8 mouse cellular contexts compared by ENCODE assay signal in the genomic region with DNA sequence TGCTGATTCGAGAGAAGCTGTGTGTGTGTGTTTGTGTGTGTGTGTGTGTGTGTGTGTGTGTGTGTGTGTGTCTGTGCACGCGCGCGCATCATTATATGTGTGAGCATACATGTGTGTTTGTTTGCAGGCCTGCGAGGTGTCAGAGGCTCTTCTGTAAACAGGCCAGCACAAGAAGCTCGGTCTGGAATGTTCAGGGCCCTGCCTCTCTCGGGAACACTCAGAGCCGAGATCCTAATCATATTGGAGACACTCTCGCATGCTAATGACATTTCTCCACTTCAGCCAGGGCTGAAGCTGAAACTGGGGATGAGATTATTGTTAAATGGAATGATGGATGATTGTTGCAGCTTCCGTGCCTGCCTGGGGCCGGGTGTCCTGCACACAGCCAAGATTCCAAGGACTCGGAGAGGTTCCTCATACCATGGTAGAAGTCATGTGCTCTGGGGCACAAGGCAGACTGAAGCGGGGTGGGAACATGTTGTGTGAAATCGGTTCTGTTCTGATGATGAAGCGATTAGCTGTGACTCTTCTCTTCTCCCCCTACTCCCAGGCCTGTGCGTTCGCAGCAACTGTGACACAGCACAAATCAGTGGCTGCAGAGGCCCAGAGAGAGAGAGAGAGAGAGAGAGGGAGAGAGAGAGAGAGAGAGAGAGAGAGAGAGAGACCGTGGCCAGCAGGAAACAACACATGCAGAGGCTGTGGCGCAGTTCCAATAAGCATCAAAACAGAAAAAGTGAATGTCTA.
DNase-seq lines count a peak whose midpoint lies in the region; ATAC-seq and TF ChIP-seq lines count a peak whose summit lies in the region.
"Had no signal": no experiment of that assay in that cellular context is flagged by ENCODE, and none has a peak within 500 bp of the region (broad histone marks: within the 10 kb centered on the region; RNA-seq: fewer than 3 reads in every experiment).

No protein-coding gene starts in this region.

- 40% methylated on average over 20 of the region's 20 CpGs for WGBS in midbrain, postnatal 0 days

- TF ChIP-seq CTCF in midbrain, postnatal 0 days (IDR thresholded peaks at IDR 0.05): no peak

- no peak overlapping the region for H3K9ac ChIP-seq in midbrain, postnatal 0 days (replicated peaks; ENCODE audit: low read length, poor library complexity, severe bottlenecking)

- H3K9me3 ChIP-seq in midbrain, postnatal 0 days (ENCODE audit: low read length): no peaks in the 10 kb centered on the region

- peaks cover 8% of the 10 kb centered on the region; the same call in 1 of the 2 replicates for H3K4me1 ChIP-seq in midbrain, postnatal 0 days (ENCODE audit: insufficient read depth, low read length)

- no peaks in the 10 kb centered on the region; the same call in 1 of the 2 replicates for H3K27me3 ChIP-seq in midbrain, postnatal 0 days (ENCODE audit: insufficient read depth, low read length)

- peak; percentile 16 to 30 for DNase-seq in layer of hippocampus, postnatal 10 days (ENCODE audit: low spot score in 2 of 2)
- DNase-seq in layer of hippocampus, adult 9-11 months: no peak
- peak; percentile 20 for DNase-seq in gastrocnemius, postnatal 10 days
- DNase-seq in midbrain, postnatal 0 days (ENCODE audit: low spot score): peak; percentile 56
- no peak for DNase-seq in frontal cortex, postnatal 36 days (ENCODE audit: low spot score in 2 of 2)
- DNase-seq: thymus, postnatal 4 days had no signal

- H3K27ac ChIP-seq in midbrain, postnatal 0 days (ENCODE audit: low read depth, low read length): peak overlapping the region; percentile 51

- no peak overlapping the region for H3K4me2 ChIP-seq in midbrain, postnatal 0 days (ENCODE audit: low read depth, low read length, poor library complexity, severe bottlenecking)

- no peak overlapping the region for H3K4me3 ChIP-seq in midbrain, postnatal 0 days (ENCODE audit: low read depth, low read length)

- ATAC-seq in hematopoietic stem cell, adult 5-6 weeks (replicated peaks in 1 of 2; ENCODE audit: insufficient read depth in 1 of 2, low FRiP score in 2 of 2, low TSS enrichment in 1 of 2, low read depth in 1 of 2, poor library complexity in 2 of 2, severe bottlenecking in 2 of 2): peak; percentile 60 to 61; a peak in 2 of 4 replicates
- peak; percentile 63 for ATAC-seq in midbrain, postnatal 0 days (ENCODE audit: low FRiP score)
- no peak for ATAC-seq in cerebellum, adult (ENCODE audit: insufficient number of reproducible peaks, low FRiP score, low TSS enrichment)

- no peaks in the 10 kb centered on the region for H3K36me3 ChIP-seq in midbrain, postnatal 0 days (ENCODE audit: insufficient read depth, low read length)

Comparison
In these comparisons a context has a peak if more than half of its experiments do, and no peak if none do; other contexts are left out.
1. DNase-seq: peak in layer of hippocampus, postnatal 10 days (2 of 2), gastrocnemius, postnatal 10 days (single experiment) and midbrain, postnatal 0 days (single experiment); none in layer of hippocampus, adult 9-11 months (single experiment) and frontal cortex, postnatal 36 days (0 of 2).